Mouse (Mus musculus) urinary bladder, adult 2 months (tissue): ENCODE results near the gene Aldh1l1. TPM values are rescaled to one million over a fixed set of nuclear protein-coding genes. Genes with fewer than 3 reads are reported as not detected.
A peak's percentile ranks its signal among the peaks of the same experiment; 100 is the strongest.

Source experiments
- DNase-seq: peaks from one replicate; pipeline ENCODE4 v3.0.0; 2022; ENCODE audit warnings: low spot score
- polyA plus RNA-seq: library from polyadenylated mRNA; depleted of rRNA; stranded (reverse); fragments of >200 nt; gene quantifications from 2 replicates; pipeline ENCODE4 v1.2.3, GENCODE M21; 2012

The Aldh1l1 gene
- polyA plus RNA-seq, 1 experiment: 6.2 TPM

- DNase-seq: no peak
Measured at GRCm38 (mm10) chr6:90590707-90591106, 104.5 kb downstream of the Aldh1l1 start.

GRCm38 (mm10) chr6:90594972-90595371 lies 108.7 kb downstream of the Aldh1l1 start:
- no peak for DNase-seq

GRCm38 (mm10) chr6:90597060-90597459 lies 110.8 kb downstream of the Aldh1l1 start:
- no peak for DNase-seq

- DNase-seq: no peak
Measured at GRCm38 (mm10) chr6:90597592-90597991, 111.4 kb downstream of the Aldh1l1 start.

- no peak for DNase-seq
Measured at GRCm38 (mm10) chr6:90598197-90598596, 112.0 kb downstream of the Aldh1l1 start.

GRCm38 (mm10) chr6:90600351-90600750 lies 114.1 kb downstream of the Aldh1l1 start:
- no peak for DNase-seq

GRCm38 (mm10) chr6:90601736-90602135 lies 115.5 kb downstream of the Aldh1l1 start:
- DNase-seq: no peak

GRCm38 (mm10) chr6:90602304-90602703 lies 116.1 kb downstream of the Aldh1l1 start:
- DNase-seq: no peak

- no peak for DNase-seq
Measured at GRCm38 (mm10) chr6:90603126-90603525, 116.9 kb downstream of the Aldh1l1 start.

- no peak for DNase-seq
Measured at GRCm38 (mm10) chr6:90604130-90604529, 117.9 kb downstream of the Aldh1l1 start.

GRCm38 (mm10) chr6:90604533-90605297 lies 118.5 kb downstream of the Aldh1l1 start, which contains the start of gene Slc41a3:
Gene Slc41a3 (plus strand): TSS chr6:90604725.
- DNase-seq: peak; percentile 81

GRCm38 (mm10) chr6:90605298-90605665 lies 119.1 kb downstream of the Aldh1l1 start:
- no peak for DNase-seq

GRCm38 (mm10) chr6:90606538-90606937 lies 120.3 kb downstream of the Aldh1l1 start:
- DNase-seq: peak; percentile 31

- no peak for DNase-seq
Measured at GRCm38 (mm10) chr6:90607196-90607595, 121.0 kb downstream of the Aldh1l1 start.

- no peak for DNase-seq
Measured at GRCm38 (mm10) chr6:90608186-90608585, 122.0 kb downstream of the Aldh1l1 start.

GRCm38 (mm10) chr6:90610248-90610647 lies 124.0 kb downstream of the Aldh1l1 start:
- no peak for DNase-seq

GRCm38 (mm10) chr6:90613277-90613676 lies 127.0 kb downstream of the Aldh1l1 start:
- DNase-seq: no peak

- DNase-seq: no peak
Measured at GRCm38 (mm10) chr6:90615362-90615761, 129.1 kb downstream of the Aldh1l1 start.

GRCm38 (mm10) chr6:90615991-90616390 lies 129.8 kb downstream of the Aldh1l1 start:
- no peak for DNase-seq

GRCm38 (mm10) chr6:90616481-90616880 lies 130.3 kb downstream of the Aldh1l1 start:
- no peak for DNase-seq

GRCm38 (mm10) chr6:90618274-90618673 lies 132.0 kb downstream of the Aldh1l1 start:
- DNase-seq: no peak

- DNase-seq: no peak
Measured at GRCm38 (mm10) chr6:90618821-90619636, 132.8 kb downstream of the Aldh1l1 start.

GRCm38 (mm10) chr6:90619936-90620335 lies 133.7 kb downstream of the Aldh1l1 start:
- no peak for DNase-seq
